Mouse (Mus musculus) liver, embryonic 18 days (tissue): ENCODE data around the gene Gsap. TPM values are rescaled to one million over a fixed set of nuclear protein-coding genes. Genes with fewer than 3 reads are reported as not detected.

Source experiments
- polyA plus RNA-seq: library from polyadenylated mRNA; depleted of rRNA; stranded (reverse); fragments of >200 nt; gene quantifications from 2 replicates; pipeline ENCODE4 v1.2.3, GENCODE M21; 2012; rRNA removed

Gsap gene
- polyA plus RNA-seq: 2.4 and 2.7 TPM in 2 replicates

GRCm38 (mm10) chr5:21185764-21186685 is at the start of gene Gsap:
Gene Gsap, plus strand, starts transcription at chr5:21186255.

Other genes starting within 250 kb of the Gsap start
- 3.9 and 4.2 TPM in 2 replicates for gene Rsbn1l, start 229.9 kb upstream of the Gsap start, polyA plus RNA-seq
- gene Ptpn12, start 130.3 kb upstream of the Gsap start, polyA plus RNA-seq: 22.7 and 23.2 TPM in 2 replicates
- gene Fgl2, start 186.4 kb downstream of the Gsap start, polyA plus RNA-seq: 2.7 and 2.9 TPM in 2 replicates
- 0.01 TPM in 1 of 2 replicates, not detected in the other for gene Ccdc146, start 238.4 kb downstream of the Gsap start, polyA plus RNA-seq
- 2.3 and 2.7 TPM in 2 replicates for gene Fam185a, start 238.7 kb downstream of the Gsap start, polyA plus RNA-seq